Mouse (Mus musculus) common myeloid progenitor, adult 5-6 weeks (primary cell): ENCODE measurements around the gene Ccdc124. TPM values are rescaled to one million over a fixed set of nuclear protein-coding genes. Genes with fewer than 3 reads are reported as not detected.
A peak's percentile ranks its signal among the peaks of the same experiment; 100 is the strongest.

Experiments used
- ATAC-seq: replicated peaks from 2 replicates; pipeline ENCODE4 v1.8.0; 2016; ENCODE audit warnings: low read depth, mild to moderate bottlenecking, moderate TSS enrichment, inconsistent platforms; ENCODE audit not compliant: poor library complexity, severe bottlenecking
- total RNA-seq: library from RNA; stranded (forward); fragments of 200-1000, 187-1606 nt; gene quantifications from 2 replicates; pipeline ENCODE4 v1.2.3, GENCODE M21; 2017

The Ccdc124 gene
- total RNA-seq, 1 experiment from 2014 or later = 28.6 TPM

DNA sequence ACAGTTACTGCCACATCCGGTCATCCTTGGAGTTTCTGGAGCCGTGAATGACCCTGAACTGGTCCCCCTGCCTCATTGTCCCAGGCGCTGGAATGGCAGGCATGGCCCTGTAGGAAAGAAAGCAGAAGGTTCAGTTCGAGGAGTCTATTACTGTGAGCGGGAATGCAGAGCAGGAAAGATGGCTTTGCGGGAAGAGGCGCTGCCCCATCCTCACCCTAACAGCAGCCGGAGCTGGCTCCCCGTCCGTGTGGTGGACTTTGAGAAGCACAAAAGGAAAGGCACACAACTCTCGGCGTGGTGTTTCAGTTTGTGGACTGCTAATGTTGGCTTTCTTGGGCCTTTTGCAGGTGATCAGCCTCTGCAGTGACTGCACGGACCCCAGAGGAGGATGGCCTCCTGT is 706 bp upstream of the Ccdc124 start:
- ATAC-seq = no peak

- no peak for ATAC-seq
Measured at GRCm38 (mm10) chr8:70872643-70873363, 932 bp downstream of the Ccdc124 start.

DNA sequence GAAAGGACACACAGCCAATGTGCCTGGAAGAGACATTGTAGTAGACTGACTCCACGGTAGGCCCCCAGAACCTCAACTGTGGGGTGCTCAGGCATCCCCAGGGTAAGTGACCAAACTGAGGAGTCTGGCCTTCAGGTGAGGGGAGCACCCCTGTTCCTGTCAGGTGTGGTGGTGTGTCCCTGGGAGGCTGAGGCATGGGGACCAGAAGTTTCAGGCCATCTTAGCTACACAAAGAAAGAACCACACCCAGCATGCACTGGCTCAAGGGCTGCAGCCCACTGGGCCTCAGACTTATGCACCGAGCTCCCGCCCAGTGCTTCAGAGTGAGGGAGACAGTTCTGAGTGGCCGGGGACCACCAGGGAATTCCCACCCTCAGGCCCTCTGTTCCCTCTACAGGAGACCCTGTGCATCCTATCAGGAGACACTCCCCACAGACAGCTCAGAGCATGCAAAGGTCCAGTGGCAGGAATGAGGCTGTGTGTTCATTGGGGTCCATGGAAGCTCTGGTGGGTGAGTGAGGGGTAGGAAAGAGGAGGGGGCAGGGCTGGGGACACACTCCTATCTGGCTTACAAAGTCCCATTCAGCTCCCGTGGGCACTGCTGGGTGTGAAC is 2.4 kb downstream of the Ccdc124 start:
- no peak for ATAC-seq

DNA sequence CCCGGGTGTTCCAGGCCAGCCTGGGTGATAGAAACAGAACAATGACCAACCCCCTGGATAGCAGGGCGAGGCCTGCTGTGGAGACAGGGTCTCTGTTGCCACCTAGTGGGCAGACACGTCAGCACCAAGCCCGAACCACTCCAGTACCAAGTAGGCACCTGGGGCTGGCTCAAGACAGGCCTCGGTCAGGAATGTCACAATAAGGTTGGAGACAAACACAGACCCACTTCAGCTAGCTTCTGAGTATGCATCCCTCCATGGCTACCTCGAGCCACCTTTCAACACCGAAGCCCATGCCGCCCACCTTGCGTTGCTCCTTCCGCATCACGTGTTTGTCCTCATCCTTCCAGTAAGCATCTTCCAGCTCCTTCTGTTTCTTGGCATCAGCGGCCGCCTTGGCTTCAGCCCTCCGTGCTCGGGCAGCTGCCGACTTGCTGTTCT is 4.1 kb downstream of the Ccdc124 start:
- peak; percentile 40 for ATAC-seq

DNA sequence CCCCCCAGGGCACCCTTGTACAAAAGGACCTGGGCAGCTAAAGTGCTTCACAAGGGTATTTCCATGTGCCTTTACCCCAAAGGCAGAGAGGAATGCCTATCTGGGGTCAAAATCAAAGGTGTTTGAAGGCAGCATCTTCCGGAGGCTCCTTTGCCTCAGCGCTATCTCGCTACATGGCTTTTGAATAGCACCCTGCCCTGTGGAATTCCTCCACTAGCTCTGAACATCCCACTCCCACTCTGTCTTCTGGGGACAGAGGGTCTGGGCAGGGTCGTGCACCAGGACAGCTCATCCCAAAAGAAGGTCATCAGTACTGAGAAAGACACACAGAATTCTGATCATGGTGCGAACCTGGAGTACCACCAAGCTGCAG is 4.5 kb downstream of the Ccdc124 start:
- no peak for ATAC-seq

DNA sequence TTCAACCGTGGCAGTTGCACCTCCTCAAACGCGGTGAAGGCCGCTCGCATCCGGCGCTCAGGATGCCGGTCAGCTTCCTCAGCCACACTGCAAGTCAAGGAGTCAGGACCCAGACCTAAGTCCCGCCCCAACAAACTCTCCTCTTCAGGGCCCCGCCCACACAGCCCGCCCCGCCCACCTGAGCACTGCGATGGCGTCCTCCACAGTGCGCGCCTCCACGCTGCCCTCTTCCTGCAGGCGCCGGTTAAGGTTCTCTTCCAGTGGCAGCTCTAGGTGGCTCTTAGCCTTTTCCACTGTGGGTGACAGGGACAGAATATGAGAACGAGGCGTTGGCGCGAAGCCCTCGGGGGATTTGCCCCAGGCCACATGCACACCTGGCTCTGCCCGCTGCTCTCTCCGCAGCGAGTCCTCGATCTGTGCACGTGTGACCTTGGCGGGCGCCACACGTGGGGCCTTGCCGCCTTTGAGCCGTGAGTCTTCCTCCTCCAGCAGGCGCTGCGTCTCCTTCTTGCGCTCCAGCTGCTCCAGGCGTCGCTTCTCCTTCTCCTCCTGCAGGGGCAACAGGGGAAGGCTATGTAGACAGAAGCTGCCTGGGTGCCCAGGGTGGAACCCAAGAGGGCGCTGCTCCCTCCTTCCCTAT is 5.1 kb downstream of the Ccdc124 start:
- ATAC-seq = peak; percentile 36

DNA sequence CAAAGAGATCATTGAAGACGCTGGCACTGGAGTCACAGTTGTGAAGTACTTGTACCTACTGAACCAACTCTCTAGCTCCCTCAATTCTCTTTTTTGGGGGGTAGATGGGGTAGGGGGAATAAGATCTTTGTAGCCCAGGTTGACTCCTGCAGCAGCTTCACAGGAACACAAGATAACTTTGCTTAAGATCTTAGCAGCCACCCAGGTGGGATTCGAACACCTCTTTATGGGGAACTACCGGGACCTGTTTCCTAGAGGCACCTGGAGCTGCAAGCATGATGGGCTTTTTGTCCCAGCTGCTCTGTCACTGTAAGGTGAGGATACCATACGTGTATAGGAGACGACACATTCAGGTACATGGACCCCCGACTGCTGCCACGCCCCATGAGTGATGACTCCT is 7.2 kb downstream of the Ccdc124 start:
- ATAC-seq = no peak

GRCm38 (mm10) chr8:70866001-70866520 is 7.7 kb downstream of the Ccdc124 start:
- ATAC-seq = no peak

- ATAC-seq = peak; percentile 71
Measured at GRCm38 (mm10) chr8:70865350-70866000, 8.3 kb downstream of the Ccdc124 start.

DNA sequence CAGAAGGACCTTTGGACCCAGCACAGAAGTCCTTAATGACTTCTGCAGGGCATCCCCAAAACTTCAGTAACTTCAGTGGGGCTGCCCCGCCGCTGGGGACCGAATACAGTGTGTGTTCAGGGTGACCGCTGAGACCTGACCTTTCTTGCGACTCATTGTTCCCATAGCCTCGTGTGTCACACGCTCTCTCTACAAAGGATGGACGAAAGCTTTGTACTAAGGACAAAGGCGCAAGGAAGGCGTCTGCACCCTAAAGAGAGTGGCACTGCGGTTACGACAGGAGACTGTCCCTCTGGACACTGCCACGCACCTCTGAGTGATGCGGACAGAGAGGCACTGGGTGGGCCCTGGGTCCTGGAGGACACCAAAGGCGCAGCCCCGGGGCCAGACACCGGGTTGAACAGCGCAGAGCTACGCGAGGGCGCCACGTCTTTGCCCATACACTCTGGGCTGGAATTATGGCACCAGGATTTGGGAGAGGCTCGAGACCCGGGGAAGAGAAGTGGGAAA is 9.0 kb downstream of the Ccdc124 start:
- no peak for ATAC-seq

DNA sequence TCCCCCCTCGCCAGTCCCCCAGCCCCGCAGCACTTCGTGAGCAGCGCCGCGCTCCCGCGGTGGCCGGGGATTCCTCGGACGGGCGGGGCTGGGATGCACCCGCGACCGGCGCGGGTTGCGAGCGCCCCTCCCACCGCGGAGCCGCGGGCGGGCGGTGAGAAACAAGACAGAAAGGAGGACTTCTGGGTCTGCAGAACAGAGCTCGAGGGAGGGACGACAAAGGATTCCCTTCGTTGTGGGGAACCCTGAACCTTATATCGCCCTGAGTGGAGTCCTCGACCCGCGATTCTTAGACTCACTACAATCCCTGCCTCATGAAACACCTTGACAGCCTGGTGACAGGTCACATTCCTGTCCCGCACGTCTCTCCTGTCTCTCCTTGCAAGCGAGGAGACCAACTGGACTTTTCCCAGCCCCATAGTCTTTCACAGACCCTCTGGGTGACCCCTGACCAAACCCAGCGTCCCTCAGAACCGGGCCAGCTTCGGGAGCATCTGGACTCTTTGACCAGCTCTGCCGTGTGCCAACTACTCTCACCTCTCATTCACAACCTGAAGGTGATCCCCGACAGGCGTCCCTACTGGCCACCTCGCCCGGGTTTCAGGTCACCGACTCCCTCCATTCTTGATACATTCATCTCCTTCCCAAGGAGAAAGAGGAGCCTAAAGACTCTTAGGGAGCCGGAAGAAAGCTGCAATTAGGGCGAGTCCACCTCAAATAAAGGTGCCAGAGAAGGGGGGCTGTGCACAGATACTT is 9.6 kb downstream of the Ccdc124 start:
- no peak for ATAC-seq

GRCm38 (mm10) chr8:70862824-70863641 is 10.7 kb downstream of the Ccdc124 start, which contains the start of gene Kcnn1:
TSS of gene Kcnn1 (minus strand) at chr8:70863258.
- 0 out of 2 replicates have a peak, but pooled peaks have one; percentile 19 for ATAC-seq

- no peak for ATAC-seq
Measured at GRCm38 (mm10) chr8:70857516-70857915, 16.2 kb downstream of the Ccdc124 start.

GRCm38 (mm10) chr8:70856541-70857197 is 17.1 kb downstream of the Ccdc124 start:
- ATAC-seq = peak; percentile 51

- no peak for ATAC-seq
Measured at GRCm38 (mm10) chr8:70856028-70856427, 17.7 kb downstream of the Ccdc124 start.

DNA sequence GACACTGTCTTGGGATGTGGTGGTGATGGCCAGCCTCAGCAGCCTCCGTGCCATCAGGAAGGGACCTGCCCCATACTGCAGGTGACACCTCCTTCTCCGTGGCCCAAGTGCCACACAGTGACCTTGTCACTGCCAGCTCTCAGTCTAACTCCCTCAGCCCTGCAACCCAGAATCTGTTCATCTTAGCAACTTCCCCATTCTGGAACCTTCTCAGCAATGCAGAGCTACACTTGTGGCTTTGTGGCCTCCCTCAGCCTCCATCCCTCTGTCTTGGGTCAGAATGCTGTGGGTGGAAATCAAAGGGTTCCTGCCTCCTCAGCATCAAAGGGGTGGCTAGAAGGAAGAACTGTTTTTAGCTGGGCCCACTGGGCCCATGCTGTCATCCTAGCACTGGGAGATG is 19.9 kb downstream of the Ccdc124 start:
- ATAC-seq = peak; percentile 91

DNA sequence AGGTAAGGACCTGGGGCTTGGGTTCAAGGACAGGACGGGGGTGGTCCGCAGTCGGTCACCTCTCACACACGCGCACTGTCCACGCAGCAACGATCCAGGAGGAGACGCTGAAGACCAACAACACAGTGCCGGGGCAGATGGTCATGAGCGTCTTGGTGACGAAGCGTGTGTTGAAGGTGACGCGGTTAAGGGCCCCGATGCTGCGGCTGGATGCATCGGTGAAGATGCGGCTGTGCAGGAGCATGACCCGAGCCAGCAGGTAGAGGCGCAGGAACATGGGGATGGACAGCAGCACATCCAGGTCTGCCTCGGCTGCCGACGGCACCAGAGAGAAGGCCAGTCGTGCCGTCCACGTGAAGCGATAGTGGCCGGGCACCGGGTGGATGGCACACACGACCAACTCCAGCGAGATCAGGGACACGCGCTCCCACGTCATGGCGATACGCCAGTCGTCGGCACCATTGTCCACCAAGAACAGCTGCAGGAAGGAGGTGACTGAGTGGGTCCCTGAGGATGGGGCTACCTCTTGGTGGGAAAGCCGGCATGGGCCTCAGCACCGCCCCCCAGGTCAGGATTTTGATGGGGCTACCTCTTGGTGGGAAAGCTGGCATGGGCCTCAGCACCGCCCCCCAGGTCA is 21.0 kb downstream of the Ccdc124 start:
- ATAC-seq = no peak

DNA sequence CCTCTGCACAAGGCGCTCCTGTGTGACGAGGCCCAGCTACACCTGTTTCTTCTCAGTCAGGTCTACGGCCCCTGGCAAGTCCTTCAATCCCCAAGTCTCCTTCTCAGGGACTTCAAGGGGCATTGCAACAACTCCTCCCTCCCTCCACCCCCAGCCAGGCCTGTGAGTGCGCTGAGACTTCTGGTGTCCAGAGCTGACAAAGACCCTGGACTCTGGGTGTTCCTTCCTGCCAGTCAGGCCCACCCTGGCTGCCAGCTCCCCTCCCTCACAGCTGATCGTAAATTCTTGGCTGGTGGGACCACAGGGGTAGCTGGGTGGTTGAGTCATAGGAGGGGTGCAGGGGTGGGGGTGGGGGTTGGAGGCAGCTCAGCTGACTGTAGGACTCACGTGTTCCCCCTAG is 21.9 kb downstream of the Ccdc124 start:
- ATAC-seq = no peak
